Mouse (Mus musculus) CD4-positive, CD25-positive, alpha-beta regulatory T cell, adult 4 months (primary cell): ENCODE measurements around the gene Wdr43. TPM values are rescaled to one million over a fixed set of nuclear protein-coding genes. Genes with fewer than 3 reads are reported as not detected.
"Not testable (repeated sequence)": the region's sequence is repeated elsewhere in the genome, so short reads cannot be mapped to it uniquely, and the experiment has no call there.

Source experiments
- ATAC-seq: one replicate; pipeline ENCODE4 v1.8.0; 2017
- polyA plus RNA-seq, 2 experiments: library from polyadenylated mRNA; unstranded; fragments of 100-300 nt; shearing (Covaris generic); gene quantifications; one replicate each; pipeline ENCODE4 v1.2.1; 2017

Gene Wdr43
- 100 to 1,000 TPM; 134 to 151 TPM for polyA plus RNA-seq

- ATAC-seq = peak; percentile 93
These were observed at the start of gene Wdr43 for GRCm38 (mm10) chr17:71615638-71616318. Gene Wdr43, plus strand, starts transcription at chr17:71615895.

- no peak for ATAC-seq
These were observed 36.5 kb upstream of the Wdr43 start for GRCm38 (mm10) chr17:71579176-71579705.

GRCm38 (mm10) chr17:71597881-71598658 lies 17.6 kb upstream of the Wdr43 start:
- peak; percentile 59 for ATAC-seq

- peak; percentile 94 for ATAC-seq
These were observed 16.8 kb upstream of the Wdr43 start for GRCm38 (mm10) chr17:71598659-71599554.

GRCm38 (mm10) chr17:71616319-71617032 lies 781 bp downstream of the Wdr43 start:
- peak; percentile 24 for ATAC-seq

- no peak for ATAC-seq
These were observed 1.3 kb downstream of the Wdr43 start for GRCm38 (mm10) chr17:71617033-71617362.

- peak; percentile 40 for ATAC-seq
These were observed 2.3 kb downstream of the Wdr43 start for GRCm38 (mm10) chr17:71617974-71618373.

- ATAC-seq = no peak
These were observed 16.1 kb downstream of the Wdr43 start for GRCm38 (mm10) chr17:71631806-71632205.

- no peak for ATAC-seq
These were observed 17.7 kb downstream of the Wdr43 start for GRCm38 (mm10) chr17:71633350-71633749.

GRCm38 (mm10) chr17:71636786-71637185 lies 21.1 kb downstream of the Wdr43 start:
- no peak for ATAC-seq

- no peak for ATAC-seq
These were observed 22.1 kb downstream of the Wdr43 start for GRCm38 (mm10) chr17:71637750-71638265.

- not testable (repeated sequence) for ATAC-seq
These were observed 23.4 kb downstream of the Wdr43 start for GRCm38 (mm10) chr17:71639056-71639455.

- no peak for ATAC-seq
These were observed 24.9 kb downstream of the Wdr43 start for GRCm38 (mm10) chr17:71640421-71641085.

GRCm38 (mm10) chr17:71642190-71642589 lies 26.5 kb downstream of the Wdr43 start:
- ATAC-seq = no peak

- no peak for ATAC-seq
These were observed 34.3 kb downstream of the Wdr43 start for GRCm38 (mm10) chr17:71650011-71650410.

- ATAC-seq = no peak
These were observed 36.8 kb downstream of the Wdr43 start for GRCm38 (mm10) chr17:71652495-71652894.

GRCm38 (mm10) chr17:71652934-71653333 lies 37.2 kb downstream of the Wdr43 start:
- ATAC-seq = no peak

- ATAC-seq = no peak
These were observed 41.8 kb downstream of the Wdr43 start for GRCm38 (mm10) chr17:71657521-71657920.

GRCm38 (mm10) chr17:71658666-71659065 lies 43.0 kb downstream of the Wdr43 start:
- ATAC-seq = no peak

GRCm38 (mm10) chr17:71660390-71660789 lies 44.7 kb downstream of the Wdr43 start:
- ATAC-seq = no peak

- ATAC-seq = peak; percentile 84
These were observed 47.1 kb downstream of the Wdr43 start for GRCm38 (mm10) chr17:71662751-71663250.
